Mouse (Mus musculus) forebrain, embryonic 11.5 days (tissue): ENCODE measurements around the gene Tead4. TPM values are rescaled to one million over a fixed set of nuclear protein-coding genes. Genes with fewer than 3 reads are reported as not detected.
A peak's percentile ranks its signal among the peaks of the same experiment; 100 is the strongest.

Experiments used
- ATAC-seq: fragments of 200-750 bp; cut with Nextera tagmentation; replicated peaks from 2 replicates; pipeline ENCODE4 v1.8.0; 2017; ENCODE audit warnings: moderate TSS enrichment; ENCODE audit not compliant: low FRiP score
- DNase-seq: peaks from one replicate; pipeline ENCODE4 v3.0.0-alpha.2; 2017; ENCODE audit warnings: low spot score
- H3K27ac ChIP-seq: fragments of 300-500 bp; sonication (generic); 2 replicates; pipeline ENCODE4 v1.5.1; 2014; ENCODE audit warnings: low read depth, low read length
- H3K27me3 ChIP-seq: fragments of 300-500 bp; sonication (generic); 2 replicates; pipeline ENCODE4 v1.6.1; 2014; ENCODE audit warnings: mild to moderate bottlenecking, low read length, mixed read lengths; ENCODE audit not compliant: control insufficient read depth, insufficient read depth
- H3K36me3 ChIP-seq: fragments of 300-500 bp; sonication (generic); 2 replicates; pipeline ENCODE4 v1.6.1; 2014; ENCODE audit warnings: mild to moderate bottlenecking, low read length, moderate library complexity, mixed read lengths; ENCODE audit not compliant: control insufficient read depth, insufficient read depth
- H3K4me1 ChIP-seq: fragments of 300-500 bp; sonication (generic); replicated peaks from 2 replicates; pipeline ENCODE4 v1.6.1; 2014; ENCODE audit warnings: low read length, mixed read lengths; ENCODE audit not compliant: control insufficient read depth, insufficient read depth
- H3K4me2 ChIP-seq: fragments of 300-500 bp; sonication (generic); 2 replicates; pipeline ENCODE4 v1.6.1; 2014; ENCODE audit warnings: low read depth, mild to moderate bottlenecking, low read length, moderate library complexity, mixed read lengths; ENCODE audit not compliant: severe bottlenecking
- H3K4me3 ChIP-seq: fragments of 300-500 bp; sonication (generic); 2 replicates; pipeline ENCODE4 v1.5.1; 2014; ENCODE audit warnings: low read depth, low read length
- H3K9ac ChIP-seq: fragments of 300-500 bp; sonication (generic); 2 replicates; pipeline ENCODE4 v1.6.1; 2014; ENCODE audit warnings: low read length
- H3K9me3 ChIP-seq: fragments of 300-500 bp; sonication (generic); 2 replicates; pipeline ENCODE4 v1.6.1; 2016; ENCODE audit warnings: low read length, mixed read lengths; ENCODE audit not compliant: control insufficient read depth
- WGBS: fragments of 180-500 bp; shearing (Covaris S2); extraction: QIAGEN DNeasy Blood & Tissue Kit; methylation state at CpG from one replicate; pipeline ENCODE4 v1.1.7; 2014; 5-methylcytosine and 5-hydroxymethylcytosine counted together
- polyA plus RNA-seq: library from polyadenylated mRNA; unstranded; fragments of >200 nt; fragmentation: Nextera tagmentation; extraction: Ambion mirVana; gene quantifications from 2 replicates; pipeline ENCODE4 v1.2.1, GENCODE M21; 2014

The Tead4 gene
- polyA plus RNA-seq, 1 experiment from 2014 or later, result 1.1 TPM

DNA sequence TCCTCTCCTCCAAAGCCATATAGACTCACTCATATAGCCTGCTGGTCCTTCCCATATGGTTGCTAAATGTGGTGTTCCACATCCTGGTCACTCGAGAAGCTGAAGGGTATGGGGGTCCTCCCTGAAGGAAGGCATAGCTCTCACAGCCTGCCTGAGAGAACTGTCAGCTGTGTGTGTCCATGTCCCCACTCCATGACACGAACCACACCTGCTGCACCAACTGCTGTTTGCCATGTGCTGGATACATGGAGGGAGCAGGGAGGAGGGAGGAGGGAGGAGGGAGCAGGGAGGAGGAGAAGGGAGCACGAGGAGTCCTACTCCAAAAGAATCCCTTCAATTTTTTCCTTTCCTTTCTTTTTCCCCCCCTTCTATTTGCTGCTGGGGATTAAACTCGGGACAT, 30.8 kb downstream of the Tead4 start:
- Histone ChIP-seq H3K9ac (no peak overlapping the region), H3K27me3 (no peaks in the 10 kb centered on the region), H3K36me3 (no peaks in the 10 kb centered on the region), H3K9me3 (no peaks in the 10 kb centered on the region), H3K4me1 (no peaks in the 10 kb centered on the region), H3K27ac (no peak overlapping the region), H3K4me2 (no peak overlapping the region), H3K4me3 (no peak overlapping the region)
- WGBS, result 82% methylated on average over 4 of the region's 4 CpGs
- ATAC-seq (no peak), DNase-seq (no peak)

DNA sequence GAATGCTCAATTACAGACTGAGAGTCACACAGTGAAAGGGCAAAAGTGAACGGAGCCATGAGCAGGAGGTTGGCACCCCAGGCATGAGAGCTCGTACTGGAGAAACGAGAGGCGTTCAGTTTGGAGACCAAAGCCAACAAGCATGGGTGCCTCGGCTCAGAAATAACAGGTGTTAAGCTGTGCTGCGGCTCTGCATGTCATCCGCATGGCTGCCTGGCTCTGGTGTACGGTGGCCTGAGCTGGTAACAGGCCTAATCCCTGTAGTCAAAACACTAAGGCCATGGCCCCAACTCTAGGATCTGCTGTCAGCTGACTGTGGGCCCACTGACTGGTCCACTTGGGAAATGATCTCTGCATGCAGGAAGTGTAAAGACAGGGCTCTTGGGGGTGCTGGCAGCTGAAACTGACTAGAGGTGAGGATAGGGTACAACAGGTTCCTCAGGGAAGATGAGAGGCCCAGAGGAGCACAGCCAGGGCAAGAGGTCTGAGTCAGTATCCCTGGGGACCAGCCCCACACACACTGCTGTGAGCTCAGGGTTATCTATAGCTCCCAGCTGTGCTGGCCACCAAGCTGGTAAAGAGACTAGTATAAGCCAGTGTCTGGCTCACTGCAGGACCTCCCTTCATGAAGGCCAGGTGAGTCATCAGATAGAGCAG, 35.6 kb downstream of the Tead4 start:
- no peak for ATAC-seq

DNA sequence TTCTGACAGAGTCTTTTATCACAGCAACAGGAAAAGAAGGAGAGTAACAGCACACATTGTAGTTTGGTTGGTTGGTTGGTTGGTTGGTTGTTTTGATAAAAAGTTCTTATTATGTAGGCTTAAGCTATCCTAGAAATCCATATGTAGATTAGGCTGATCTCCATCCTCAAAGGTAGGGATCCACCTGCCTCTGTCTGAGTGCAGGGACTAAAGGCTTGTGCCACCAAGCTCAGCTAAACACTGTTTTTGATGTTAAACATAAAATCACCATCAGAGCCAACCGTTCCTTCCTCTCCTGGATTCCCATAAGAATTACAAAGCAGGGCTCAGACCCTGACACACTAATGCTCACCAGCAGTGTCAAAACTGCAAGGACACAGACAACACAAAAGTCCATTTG, 39.1 kb downstream of the Tead4 start:
- H3K36me3 ChIP-seq, result no peaks in the 10 kb centered on the region
- no peak overlapping the region for H3K27ac ChIP-seq
- ATAC-seq (no peak), DNase-seq (no peak)
- H3K9ac ChIP-seq, result no peak overlapping the region
- H3K27me3 ChIP-seq, result no peaks in the 10 kb centered on the region
- 68% methylated on average over 1 of the region's 1 CpGs for WGBS
- no peak overlapping the region for H3K4me3 ChIP-seq
- no peak overlapping the region for H3K4me2 ChIP-seq
- no peaks in the 10 kb centered on the region for H3K9me3 ChIP-seq
- no peaks in the 10 kb centered on the region for H3K4me1 ChIP-seq

More for the DNA sequence above, 35.6 kb downstream of the Tead4 start:
- Histone ChIP-seq H3K27me3 (no peaks in the 10 kb centered on the region), H3K27ac (no peak overlapping the region), H3K9me3 (no peaks in the 10 kb centered on the region), H3K4me1 (no peaks in the 10 kb centered on the region), H3K4me2 (no peak overlapping the region), H3K4me3 (no peak overlapping the region), H3K9ac (no peak overlapping the region), H3K36me3 (no peaks in the 10 kb centered on the region)
- 86% methylated on average over 8 of the region's 8 CpGs for WGBS
- DNase-seq, result no peak

DNA sequence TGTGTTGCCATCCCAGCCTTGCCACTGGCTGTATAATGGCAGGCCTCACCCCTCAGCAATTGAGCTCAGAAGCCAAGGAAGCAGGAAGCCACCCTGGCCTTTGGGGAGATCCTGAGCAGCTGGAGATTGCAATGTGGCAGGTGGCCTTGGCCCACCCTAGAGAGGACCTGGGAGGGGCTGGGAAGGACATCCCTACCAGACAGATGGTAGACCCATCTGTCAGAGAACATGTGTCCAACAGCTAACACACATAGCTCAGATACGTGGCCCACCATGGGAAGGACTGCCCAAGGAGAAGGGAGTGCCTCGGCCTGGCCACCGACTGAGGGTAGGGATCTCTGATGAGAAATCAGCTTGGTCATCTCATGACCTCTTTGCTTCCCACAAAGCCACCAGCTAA, 41.4 kb downstream of the Tead4 start:
- Histone ChIP-seq H3K4me1 (no peaks in the 10 kb centered on the region), H3K27me3 (no peaks in the 10 kb centered on the region), H3K4me2 (no peak overlapping the region), H3K4me3 (no peak overlapping the region), H3K9ac (no peak overlapping the region), H3K9me3 (no peaks in the 10 kb centered on the region), H3K27ac (no peak overlapping the region), H3K36me3 (no peaks in the 10 kb centered on the region)
- 94% methylated on average over 3 of the region's 3 CpGs for WGBS
- DNase-seq (no peak), ATAC-seq (no peak)

GRCm38 (mm10) chr6:128255941-128256340, 44.7 kb downstream of the Tead4 start:
- Histone ChIP-seq H3K36me3 (no peaks in the 10 kb centered on the region), H3K27ac (no peak overlapping the region), H3K27me3 (no peaks in the 10 kb centered on the region), H3K9me3 (no peaks in the 10 kb centered on the region), H3K9ac (no peak overlapping the region), H3K4me3 (no peak overlapping the region), H3K4me2 (no peak overlapping the region), H3K4me1 (no peaks in the 10 kb centered on the region)
- ATAC-seq, result no peak
- 64% methylated on average over 2 of the region's 2 CpGs for WGBS
- DNase-seq, result no peak

DNA sequence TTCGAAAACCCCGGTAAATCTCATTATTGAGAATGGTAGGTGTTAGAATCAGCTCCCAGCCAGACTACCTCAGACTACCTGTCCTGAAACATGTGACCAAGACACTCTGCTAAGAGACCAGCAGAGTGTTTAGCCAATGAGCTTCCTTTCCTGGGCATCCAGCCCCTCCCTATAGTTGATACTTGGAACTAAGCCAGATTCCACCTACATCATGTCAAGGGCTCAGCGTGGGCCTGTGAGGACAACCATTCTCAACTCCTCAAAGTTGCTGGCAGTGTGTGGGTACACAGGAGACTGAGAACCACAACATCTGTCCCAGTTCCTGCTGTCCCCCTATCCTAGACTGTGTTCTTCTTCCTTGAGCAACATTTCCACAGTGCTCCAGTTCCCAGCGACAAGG, 45.3 kb downstream of the Tead4 start:
- no peaks in the 10 kb centered on the region for H3K27me3 ChIP-seq
- H3K4me3 ChIP-seq, result no peak overlapping the region
- H3K4me2 ChIP-seq, result no peak overlapping the region
- H3K27ac ChIP-seq, result no peak overlapping the region
- 80% methylated on average over 4 of the region's 4 CpGs for WGBS
- no peaks in the 10 kb centered on the region for H3K36me3 ChIP-seq
- H3K9ac ChIP-seq, result no peak overlapping the region
- DNase-seq (no peak), ATAC-seq (0 out of 2 replicates have a peak, but pooled peaks have one; percentile 26)
- no peaks in the 10 kb centered on the region for H3K9me3 ChIP-seq
- no peaks in the 10 kb centered on the region for H3K4me1 ChIP-seq

DNA sequence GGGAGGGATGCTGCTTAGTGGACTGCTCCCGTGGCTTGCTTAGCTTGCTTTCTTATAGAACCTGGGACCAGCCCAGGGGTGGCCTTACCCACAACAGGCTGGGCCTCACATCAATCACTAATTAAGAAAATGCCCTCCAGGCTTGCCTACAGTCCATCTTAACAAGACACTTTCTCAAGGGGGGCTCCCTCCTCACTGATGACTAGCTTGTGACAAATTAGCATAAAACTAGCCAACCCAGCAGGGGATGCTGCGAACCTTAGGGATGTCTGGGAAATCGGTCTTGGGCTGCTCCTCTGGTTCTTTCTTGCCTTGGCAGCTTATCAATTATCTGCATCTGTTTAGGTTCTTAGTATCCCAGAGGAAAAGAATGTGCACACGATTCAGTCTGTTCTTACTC, 46.1 kb downstream of the Tead4 start:
- 36% methylated on average over 4 of the region's 4 CpGs for WGBS
- Histone ChIP-seq H3K9me3 (no peaks in the 10 kb centered on the region), H3K9ac (no peak overlapping the region), H3K4me3 (no peak overlapping the region), H3K4me2 (no peak overlapping the region), H3K4me1 (no peaks in the 10 kb centered on the region), H3K27me3 (no peaks in the 10 kb centered on the region), H3K27ac (no peak overlapping the region), H3K36me3 (no peaks in the 10 kb centered on the region)
- ATAC-seq (no peak), DNase-seq (no peak)

DNA sequence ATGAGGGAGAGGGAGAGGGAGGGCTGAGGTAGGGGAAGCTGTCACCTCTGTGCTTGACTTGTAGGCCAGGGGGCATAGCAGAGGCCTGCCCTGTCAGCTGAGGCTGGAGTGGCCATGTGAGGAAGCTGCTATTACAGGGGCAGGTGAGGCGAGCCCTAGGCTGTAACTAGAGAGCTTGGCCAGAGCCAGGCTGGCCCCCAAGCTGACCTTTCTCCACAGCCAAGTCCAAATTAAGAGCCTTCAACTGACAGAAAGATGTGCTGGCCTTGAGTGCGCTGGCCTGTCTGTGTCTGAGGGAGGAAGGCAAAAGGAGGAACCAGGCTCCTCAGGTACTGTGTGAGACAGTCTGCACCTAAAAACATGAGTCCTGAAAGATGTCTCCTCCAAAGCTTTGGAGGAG, 47.5 kb downstream of the Tead4 start:
- no peaks in the 10 kb centered on the region for H3K4me1 ChIP-seq
- H3K9me3 ChIP-seq, result no peaks in the 10 kb centered on the region
- no peak overlapping the region for H3K9ac ChIP-seq
- WGBS, result 90% methylated on average over 2 of the region's 2 CpGs
- H3K4me3 ChIP-seq, result no peak overlapping the region
- H3K27me3 ChIP-seq, result no peaks in the 10 kb centered on the region
- H3K36me3 ChIP-seq, result no peaks in the 10 kb centered on the region
- DNase-seq, result no peak
- no peak for ATAC-seq
- no peak overlapping the region for H3K27ac ChIP-seq
- H3K4me2 ChIP-seq, result no peak overlapping the region

DNA sequence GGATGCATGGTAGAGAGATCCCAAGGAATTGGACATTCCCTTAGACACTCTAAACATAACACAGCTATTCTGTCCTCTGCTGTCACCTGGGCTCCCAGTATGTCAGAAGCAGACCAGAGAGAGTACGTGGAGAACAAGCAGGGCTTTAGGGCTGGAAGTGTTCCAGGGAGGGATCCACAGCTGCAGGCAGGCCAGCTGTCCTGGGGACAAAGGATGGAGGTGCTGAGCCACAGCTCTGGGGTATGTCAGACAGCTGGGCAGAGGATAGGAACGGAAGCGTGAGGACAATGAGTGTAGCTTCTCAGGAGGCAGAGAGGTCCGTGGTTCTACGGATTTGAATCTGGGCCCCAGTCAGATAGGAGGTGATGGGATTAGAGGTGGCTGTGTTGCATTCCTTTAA, 50.0 kb downstream of the Tead4 start:
- Histone ChIP-seq H3K4me2 (no peak overlapping the region), H3K4me3 (no peak overlapping the region), H3K4me1 (no peaks in the 10 kb centered on the region), H3K27ac (no peak overlapping the region), H3K9me3 (no peaks in the 10 kb centered on the region), H3K27me3 (no peaks in the 10 kb centered on the region), H3K36me3 (no peaks in the 10 kb centered on the region), H3K9ac (no peak overlapping the region)
- 91% methylated on average over 5 of the region's 5 CpGs for WGBS
- DNase-seq (no peak), ATAC-seq (no peak)
